Mouse (Mus musculus) macrophage (primary cell): ENCODE measurements around the gene Eif5b. TPM values are rescaled to one million over a fixed set of nuclear protein-coding genes. Genes with fewer than 3 reads are reported as not detected.
"Not testable (repeated sequence)": the region's sequence is repeated elsewhere in the genome, so short reads cannot be mapped to it uniquely, and the experiment has no call there.

Experiments used
- H3K27ac ChIP-seq: fragments of 350-480 bp; formaldehyde crosslinking; 2 replicates; pipeline ENCODE4 v1.9.0; 2021
- H3K36me3 ChIP-seq: fragments of 350-480 bp; formaldehyde crosslinking; 2 replicates; pipeline ENCODE4 v1.9.0; 2021; ENCODE audit errors: inconsistent target
- H3K4me3 ChIP-seq: fragments of 350-480 bp; formaldehyde crosslinking; 2 replicates; pipeline ENCODE4 v1.9.0; 2021; ENCODE audit errors: inconsistent target
- H3K79me2 ChIP-seq: fragments of 350-480 bp; formaldehyde crosslinking; 2 replicates; pipeline ENCODE4 v1.9.0; 2021; ENCODE audit errors: inconsistent target
- WGBS: methylation state at CpG from one replicate; pipeline ENCODE4 v1.1.7; 2026; ENCODE audit warnings: inconsistent platforms; ENCODE audit not compliant: missing documents; 5-methylcytosine and 5-hydroxymethylcytosine counted together
- polyA plus RNA-seq: library from polyadenylated mRNA; stranded (reverse); fragments of 250-400 nt; gene quantifications from 3 replicates; pipeline ENCODE4 v1.2.4, GENCODE M21; 2018; ENCODE audit warnings: inconsistent platforms
- total RNA-seq, 78 experiments: library from RNA; depleted of rRNA; stranded (reverse); fragments of 250-400 nt; gene quantifications; 1 replicate in 9 of 78; 2 replicates in 24 of 78; 3 replicates in 43 of 78; 4 replicates in 2 of 78; pipeline ENCODE4 v1.2.4; 2018; ENCODE audit warnings: inconsistent platforms in 56 of 78

Eif5b gene
- 100 to 1,000 TPM in 2 of 26 experiments, 10 to 100 TPM in 24; 27.7 to 112 (median 70.6) TPM for total RNA-seq (2018; cell fraction: chromatin; rRNA removed)
- total RNA-seq (2018; cell fraction: cytosol; rRNA removed) = 10 to 100 TPM; 36.6 to 71.0 (median 51.1) TPM
- 100 to 1,000 TPM in 2 of 26 experiments, 10 to 100 TPM in 24; 36.8 to 137 (median 65.5) TPM for total RNA-seq (2018; cell fraction: nucleus; rRNA removed)
- 53.9 to 143 TPM (median 55.6 TPM) in 3 replicates for polyA plus RNA-seq

- H3K79me2 ChIP-seq = peaks cover 84% of the 10 kb centered on the region
- H3K36me3 ChIP-seq = peaks cover 27% of the 10 kb centered on the region
- WGBS = under 1% methylated on average over 50 of the region's 50 CpGs
- peak within 1 kb of the TSS; percentile 83 for H3K4me3 ChIP-seq
- peak within 1 kb of the TSS; percentile 78 for H3K27ac ChIP-seq
Observed at GRCm38 (mm10) chr1:37997867-37998266, at the start of gene Eif5b, which contains the start of gene Txndc9. Gene Eif5b, plus strand, starts transcription at chr1:37998010. Gene Txndc9, minus strand, starts transcription at chr1:37997893.

GRCm38 (mm10) chr1:37948906-37949305 is 48.9 kb upstream of the Eif5b start:
- Histone ChIP-seq H3K4me3 (no peak overlapping the region), H3K36me3 (no peaks in the 10 kb centered on the region), H3K79me2 (no peaks in the 10 kb centered on the region), H3K27ac (no peak overlapping the region)
- 80% methylated on average over 2 of the region's 2 CpGs for WGBS

- Histone ChIP-seq H3K27ac (no peak overlapping the region), H3K79me2 (no peaks in the 10 kb centered on the region), H3K36me3 (no peaks in the 10 kb centered on the region), H3K4me3 (no peak overlapping the region)
- WGBS = 93% methylated on average over 7 of the region's 7 CpGs
Observed at GRCm38 (mm10) chr1:37954786-37955185, 43.0 kb upstream of the Eif5b start.

- Histone ChIP-seq H3K27ac (no peak overlapping the region), H3K79me2 (no peaks in the 10 kb centered on the region), H3K36me3 (no peaks in the 10 kb centered on the region), H3K4me3 (no peak overlapping the region)
- 95% methylated on average over 2 of the region's 2 CpGs for WGBS
Observed at GRCm38 (mm10) chr1:37955251-37955650, 42.6 kb upstream of the Eif5b start.

GRCm38 (mm10) chr1:37956690-37957431 is 40.9 kb upstream of the Eif5b start:
- WGBS = 3% methylated on average over 3 of the region's 3 CpGs
- Histone ChIP-seq H3K79me2 (no peaks in the 10 kb centered on the region), H3K36me3 (no peaks in the 10 kb centered on the region), H3K27ac (no peak overlapping the region), H3K4me3 (no peak overlapping the region)

- Histone ChIP-seq H3K4me3 (no peak within 1 kb of the TSS), H3K27ac (no peak within 1 kb of the TSS), H3K36me3 (no peaks in the 10 kb centered on the region), H3K79me2 (no peaks in the 10 kb centered on the region)
- whole genome bisulfite sequencing = 91% methylated on average over 5 of the region's 5 CpGs
Observed at GRCm38 (mm10) chr1:37957659-37958058, 40.2 kb upstream of the Eif5b start, which contains the start of gene Lyg1. Gene Lyg1, minus strand, starts transcription at chr1:37957759.

- H3K4me3 ChIP-seq = no peak overlapping the region
- no peaks in the 10 kb centered on the region for H3K79me2 ChIP-seq
- no peak overlapping the region for H3K27ac ChIP-seq
- no peaks in the 10 kb centered on the region for H3K36me3 ChIP-seq
- 96% methylated on average over 2 of the region's 2 CpGs for WGBS
Observed at GRCm38 (mm10) chr1:37958516-37958915, 39.3 kb upstream of the Eif5b start.

GRCm38 (mm10) chr1:37959486-37959885 is 38.3 kb upstream of the Eif5b start:
- no peaks in the 10 kb centered on the region for H3K36me3 ChIP-seq
- WGBS = 93% methylated on average over 5 of the region's 5 CpGs
- H3K27ac ChIP-seq = no peak overlapping the region
- H3K4me3 ChIP-seq = no peak overlapping the region
- H3K79me2 ChIP-seq = no peaks in the 10 kb centered on the region

GRCm38 (mm10) chr1:37965571-37965970 is 32.2 kb upstream of the Eif5b start:
- no peak overlapping the region for H3K4me3 ChIP-seq
- WGBS = 86% methylated on average over 10 of the region's 10 CpGs
- H3K27ac ChIP-seq = no peak overlapping the region
- no peaks in the 10 kb centered on the region for H3K36me3 ChIP-seq
- H3K79me2 ChIP-seq = no peaks in the 10 kb centered on the region

- Histone ChIP-seq H3K27ac (no peak overlapping the region), H3K4me3 (no peak overlapping the region), H3K36me3 (no peaks in the 10 kb centered on the region), H3K79me2 (no peaks in the 10 kb centered on the region)
- whole genome bisulfite sequencing = 87% methylated on average over 6 of the region's 6 CpGs
Observed at GRCm38 (mm10) chr1:37968746-37969145, 29.1 kb upstream of the Eif5b start.

- H3K36me3 ChIP-seq = no peaks in the 10 kb centered on the region
- WGBS = 54% methylated on average over 4 of the region's 4 CpGs
- no peak overlapping the region for H3K27ac ChIP-seq
Observed at GRCm38 (mm10) chr1:37971520-37971919, 26.3 kb upstream of the Eif5b start.

GRCm38 (mm10) chr1:37976666-37977065 is 21.1 kb upstream of the Eif5b start:
- not testable (repeated sequence) for H3K27ac ChIP-seq, H3K36me3 ChIP-seq, H3K79me2 ChIP-seq, H3K4me3 ChIP-seq
- WGBS = 56% methylated on average over 9 of the region's 9 CpGs

More at GRCm38 (mm10) chr1:37971520-37971919, 26.3 kb upstream of the Eif5b start:
- Histone ChIP-seq H3K4me3 (no peak overlapping the region), H3K79me2 (no peaks in the 10 kb centered on the region)

- Histone ChIP-seq H3K4me3 (no peak overlapping the region), H3K79me2 (no peaks in the 10 kb centered on the region), H3K36me3 (no peaks in the 10 kb centered on the region), H3K27ac (no peak overlapping the region)
- WGBS = 99% methylated on average over 7 of the region's 7 CpGs
Observed at GRCm38 (mm10) chr1:37977303-37977702, 20.5 kb upstream of the Eif5b start.

- no peak overlapping the region for H3K27ac ChIP-seq
- peaks cover 36% of the 10 kb centered on the region; the same call in 1 of the 2 replicates for H3K36me3 ChIP-seq
- no peak overlapping the region for H3K4me3 ChIP-seq
- 100% methylated on average over 1 of the region's 1 CpGs for WGBS
- H3K79me2 ChIP-seq = no peaks in the 10 kb centered on the region
Observed at GRCm38 (mm10) chr1:37984326-37984725, 13.5 kb upstream of the Eif5b start.

- no peaks in the 10 kb centered on the region for H3K79me2 ChIP-seq
- H3K4me3 ChIP-seq = no peak overlapping the region
- H3K27ac ChIP-seq = no peak overlapping the region
- whole genome bisulfite sequencing = 92% methylated on average over 9 of the region's 9 CpGs
- peaks cover 50% of the 10 kb centered on the region for H3K36me3 ChIP-seq
Observed at GRCm38 (mm10) chr1:37985764-37986323, 12.0 kb upstream of the Eif5b start.
